Mouse (Mus musculus) kidney, adult 2 months (tissue): ENCODE results near the gene Umodl1.

ENCODE experiments used
- CTCF ChIP-seq: fragments of 200-500 bp; conservative IDR thresholded peaks from 2 replicates; pipeline ENCODE4 v1.5.1; 2011; ENCODE audit warnings: low read depth, mild to moderate bottlenecking, control low read depth, low read length, moderate library complexity, mixed read lengths; ENCODE audit not compliant: insufficient read depth, insufficient read length
- POLR2A ChIP-seq: fragments of 200-500 bp; IDR thresholded peaks from one replicate; pipeline ENCODE4 v1.6.1; 2011; ENCODE audit warnings: low read depth, low read length, control low read depth

DNA sequence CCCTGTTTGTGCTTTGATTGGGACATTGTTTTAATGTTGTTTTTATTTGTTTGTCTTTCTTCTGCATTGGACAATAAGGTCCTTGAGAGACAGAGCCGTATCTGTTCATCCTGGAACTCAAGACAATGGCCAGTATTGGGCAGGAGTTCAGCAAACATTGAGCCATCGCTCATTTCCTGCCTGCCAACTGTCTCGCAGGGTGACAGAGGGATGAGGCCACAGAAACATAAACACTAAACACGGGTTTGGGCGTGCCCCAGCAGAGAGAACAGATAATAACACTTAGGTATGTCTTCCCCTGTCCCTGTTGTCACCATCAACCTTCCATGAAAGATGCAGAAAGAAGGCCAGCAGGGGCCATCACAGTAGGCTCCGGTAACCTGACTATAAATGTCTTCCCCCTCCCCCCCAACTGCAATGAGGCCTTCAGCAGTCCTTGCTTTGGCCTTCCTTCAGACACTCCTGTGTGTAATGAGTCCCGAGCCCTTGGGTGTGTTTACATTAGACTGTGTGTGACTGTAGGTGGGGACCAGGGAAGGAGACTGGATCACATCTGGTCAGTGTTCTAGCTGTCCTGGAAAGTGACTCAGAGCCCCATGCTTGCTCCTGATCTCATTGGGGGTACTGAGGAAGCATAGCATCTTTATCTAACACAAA lies 69.8 kb downstream of the Umodl1 start:
- no peak for TF ChIP-seq CTCF
- TF ChIP-seq POLR2A: no peak
